Mouse (Mus musculus) retina, postnatal 1 day (tissue): ENCODE data around the gene Bmp8a.
A peak's percentile ranks its signal among the peaks of the same experiment; 100 is the strongest.
"Not testable (repeated sequence)": the region's sequence is repeated elsewhere in the genome, so short reads cannot be mapped to it uniquely, and the experiment has no call there.

ENCODE experiments used
- DNase-seq: peaks from one replicate; pipeline ENCODE4 v3.0.0-alpha.2; 2012

The Bmp8a gene

DNA sequence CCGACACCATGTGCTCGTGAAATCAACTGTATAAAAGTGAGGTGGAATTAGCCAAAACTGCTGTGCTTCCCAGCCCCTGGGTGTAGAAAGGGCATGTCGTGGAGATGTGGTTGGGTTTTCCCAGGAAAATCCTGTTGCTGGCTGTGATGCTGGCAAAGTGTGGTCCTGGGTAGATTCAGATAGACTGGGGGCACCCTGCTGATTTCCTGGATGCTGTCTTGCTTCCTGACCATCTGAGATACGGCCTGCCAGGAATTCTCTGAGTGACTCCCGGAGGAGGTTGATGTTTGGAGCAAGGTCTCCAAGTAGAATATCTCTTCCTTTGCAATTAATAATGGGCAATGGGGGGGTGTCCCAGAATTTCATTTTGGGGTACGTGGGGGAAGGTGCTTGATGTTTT lies 14.1 kb downstream of the Bmp8a start:
- DNase-seq, result no peak

DNA sequence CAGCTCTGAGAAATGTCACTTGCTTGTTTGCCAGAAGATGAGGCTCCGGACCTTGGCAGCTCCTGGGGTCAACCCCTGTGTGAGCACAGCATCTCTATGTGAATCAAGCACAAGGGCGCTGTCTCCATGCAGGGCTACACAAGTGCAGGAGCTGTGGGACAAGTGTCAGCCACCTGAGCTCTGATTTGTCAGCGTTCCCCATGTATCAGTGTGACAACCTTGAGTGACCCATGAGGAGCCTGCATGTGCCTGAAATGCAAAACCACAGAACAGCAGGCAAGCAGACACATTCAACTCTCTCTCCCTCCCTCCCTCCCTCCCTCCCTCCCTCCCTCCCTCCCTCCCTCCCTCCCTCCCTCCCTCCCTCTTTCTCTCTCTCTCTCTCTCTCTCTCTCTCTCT lies 15.4 kb downstream of the Bmp8a start:
- DNase-seq, result no peak

DNA sequence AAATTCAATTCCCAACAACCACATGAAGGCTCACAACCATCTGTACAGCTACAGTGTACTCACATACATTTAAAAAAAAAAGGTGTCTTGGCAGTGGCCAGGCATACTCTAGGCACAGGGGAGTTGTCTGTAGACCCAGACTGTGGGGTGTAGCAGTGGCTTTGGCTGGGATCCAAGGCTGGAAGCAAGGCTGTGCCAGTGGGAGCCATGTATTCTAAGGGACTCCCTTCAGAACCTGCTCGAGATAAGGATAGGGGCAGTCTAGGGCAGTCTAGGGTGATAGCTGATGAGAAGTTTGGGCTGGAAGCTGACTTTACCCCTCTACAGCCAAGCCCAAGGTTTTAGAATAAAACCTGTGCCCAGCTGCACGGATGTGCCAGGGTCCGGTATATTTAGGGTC lies 17.0 kb downstream of the Bmp8a start:
- no peak for DNase-seq

DNA sequence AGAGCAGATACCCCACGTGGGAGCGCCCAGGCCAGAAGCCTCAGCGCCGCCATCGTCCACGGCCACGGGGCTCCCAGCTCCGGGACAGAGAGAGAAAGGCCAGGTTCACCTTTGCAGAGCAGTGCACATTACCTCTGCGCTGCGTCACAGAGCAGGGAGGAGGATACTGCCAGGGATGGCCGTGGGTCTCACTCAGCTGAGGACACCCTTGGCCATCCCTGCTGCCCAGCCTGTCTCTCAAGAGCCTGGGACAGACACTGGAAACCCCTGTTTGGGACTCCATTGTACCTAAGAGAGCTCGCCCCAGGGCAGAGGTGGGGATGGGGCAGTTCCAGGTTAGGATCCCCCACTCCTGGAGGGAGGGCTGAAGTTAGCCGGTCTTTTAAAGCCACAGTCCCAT lies 19.5 kb downstream of the Bmp8a start, which contains the start of gene Oxct2a:
TSS of gene Oxct2a (minus strand) at position 101 of the 400 bp plus-strand sequence.
- no peak for DNase-seq

DNA sequence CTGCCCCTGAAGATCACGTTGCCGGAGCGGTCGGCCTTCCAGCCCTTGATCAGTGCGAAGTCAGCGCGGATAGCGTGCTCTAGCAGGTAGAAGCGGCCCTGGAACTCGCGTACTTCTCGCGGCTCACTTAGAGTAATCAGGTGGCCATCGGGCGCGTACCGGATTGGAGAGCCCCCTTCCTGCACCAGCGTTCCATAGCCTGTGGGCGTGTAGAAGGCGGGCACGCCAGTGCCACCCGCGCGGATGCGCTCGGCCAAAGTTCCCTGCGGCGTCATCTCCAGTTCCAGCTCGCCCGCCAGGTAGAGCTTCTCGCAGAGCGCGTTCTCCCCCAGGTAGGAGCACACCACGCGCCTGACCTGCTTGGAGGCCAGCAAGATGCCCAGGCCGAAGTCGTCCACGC lies 20.1 kb downstream of the Bmp8a start:
- DNase-seq, result peak; percentile 19

DNA sequence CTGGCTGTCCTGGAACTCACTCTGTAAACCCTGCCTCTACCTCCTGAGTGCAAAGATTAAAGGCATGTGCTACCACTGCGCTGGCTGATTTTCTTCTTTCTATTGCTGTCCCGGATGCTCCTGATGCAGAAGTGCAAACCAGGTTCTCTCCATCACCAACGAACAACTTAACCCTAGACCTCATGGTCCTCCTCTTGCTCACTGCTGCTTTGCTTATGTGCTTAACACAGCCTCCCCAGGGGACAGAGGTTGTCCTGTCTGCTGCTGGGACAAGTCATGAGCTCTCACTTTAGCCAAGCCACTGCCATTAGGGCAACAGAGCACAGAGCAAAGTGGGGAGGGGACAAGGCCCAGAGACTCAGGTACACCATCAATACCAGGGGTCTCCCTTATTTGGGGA lies 28.6 kb downstream of the Bmp8a start:
- no peak for DNase-seq

DNA sequence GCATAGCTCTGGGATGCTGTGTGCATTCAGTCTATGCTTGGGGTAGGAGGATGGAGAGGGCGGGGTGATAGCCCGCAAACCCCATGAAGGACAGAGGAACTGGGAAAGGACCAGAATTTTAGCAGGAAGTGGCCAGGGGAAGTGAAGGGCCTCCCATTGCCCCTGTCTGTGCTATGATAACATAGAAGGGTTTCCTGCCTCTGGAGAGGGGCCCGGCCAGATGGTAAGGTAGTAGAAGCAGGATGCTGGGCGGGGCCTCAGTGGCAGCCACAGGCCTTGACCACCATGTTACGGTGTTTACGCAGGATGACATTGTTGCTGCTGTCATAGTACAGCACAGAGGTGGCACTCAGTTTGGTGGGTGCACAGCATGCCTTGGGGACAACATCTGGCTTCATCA lies 30.0 kb downstream of the Bmp8a start:
- no peak for DNase-seq

DNA sequence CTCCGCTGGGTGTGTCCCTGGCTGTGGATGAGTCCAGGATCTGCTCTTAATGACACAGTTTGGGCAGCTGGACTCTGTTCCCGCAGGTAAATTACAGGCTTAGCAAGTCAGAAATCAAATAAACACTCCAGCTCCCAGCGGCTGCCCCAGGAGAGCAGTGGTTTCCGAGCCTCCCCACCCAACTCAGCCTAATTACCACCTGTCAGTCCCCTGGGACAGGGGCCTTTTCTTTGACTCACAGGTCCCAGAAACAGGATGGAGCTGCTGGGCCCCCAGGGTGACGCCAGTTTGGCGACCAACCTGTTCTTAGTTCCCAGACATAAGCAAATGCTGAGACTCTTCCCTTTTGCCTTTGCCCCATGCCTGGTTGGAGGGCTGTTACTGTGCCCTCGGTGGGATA lies 31.2 kb downstream of the Bmp8a start:
- DNase-seq, result no peak

DNA sequence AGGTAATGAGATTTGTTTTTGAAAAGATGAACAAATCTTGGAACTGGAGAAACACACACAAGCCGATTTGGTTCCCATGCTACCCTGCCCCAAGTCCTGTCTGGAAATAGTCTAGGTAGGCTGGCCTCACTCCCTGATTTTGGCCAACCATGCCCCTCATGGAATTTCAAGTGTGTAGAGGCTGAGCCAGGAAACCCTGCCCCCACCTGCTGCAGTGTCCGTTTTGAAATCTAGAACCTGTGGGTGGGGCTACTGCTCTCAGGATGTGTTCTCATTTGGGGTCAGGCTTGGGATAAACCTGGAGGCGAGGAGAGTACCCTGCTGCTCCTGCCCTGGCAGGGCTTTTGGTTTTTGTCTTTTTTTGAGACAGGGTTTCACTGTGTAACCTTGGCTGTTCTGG lies 34.8 kb downstream of the Bmp8a start:
- DNase-seq, result no peak

DNA sequence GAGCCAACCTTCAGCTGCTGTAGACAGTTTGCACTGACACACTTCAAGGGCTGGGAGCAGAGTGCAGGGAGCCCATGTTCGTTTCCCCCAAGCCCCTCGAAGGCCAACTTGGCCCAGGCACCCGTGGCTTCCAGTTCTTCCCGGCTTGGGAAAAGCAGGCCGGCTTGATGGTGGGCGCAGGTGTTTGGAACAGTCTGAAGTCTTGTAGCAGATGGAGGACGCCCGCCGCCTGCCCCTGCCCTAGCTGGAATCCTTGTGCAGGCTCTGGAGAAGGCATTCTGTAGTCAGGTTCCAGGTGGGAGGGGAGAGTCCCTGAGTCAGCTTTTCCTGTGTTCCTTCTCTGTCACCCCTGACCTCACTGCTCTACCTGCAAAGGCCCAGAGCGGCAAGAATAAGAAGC lies 36.1 kb downstream of the Bmp8a start:
- no peak for DNase-seq

DNA sequence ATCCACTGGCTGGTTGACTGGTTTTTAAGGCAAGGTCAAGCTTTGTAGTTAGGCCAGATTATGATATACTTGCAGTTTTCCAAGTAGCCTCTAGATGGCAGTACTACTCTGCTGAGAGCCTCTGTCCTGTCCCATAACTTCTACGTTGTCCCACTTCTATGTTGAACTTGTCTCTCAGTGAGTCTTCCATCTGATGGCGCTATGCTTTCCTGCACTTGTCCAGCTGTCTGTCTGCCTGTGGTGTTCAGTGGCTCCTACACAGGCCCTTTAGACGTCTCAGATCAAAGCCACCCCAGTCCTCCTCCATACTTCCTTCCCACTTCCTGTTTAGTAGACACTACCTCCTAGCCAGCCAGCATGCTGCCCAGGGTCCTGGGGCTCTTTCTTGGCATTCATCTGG lies 37.3 kb downstream of the Bmp8a start:
- peak; percentile 79 for DNase-seq

DNA sequence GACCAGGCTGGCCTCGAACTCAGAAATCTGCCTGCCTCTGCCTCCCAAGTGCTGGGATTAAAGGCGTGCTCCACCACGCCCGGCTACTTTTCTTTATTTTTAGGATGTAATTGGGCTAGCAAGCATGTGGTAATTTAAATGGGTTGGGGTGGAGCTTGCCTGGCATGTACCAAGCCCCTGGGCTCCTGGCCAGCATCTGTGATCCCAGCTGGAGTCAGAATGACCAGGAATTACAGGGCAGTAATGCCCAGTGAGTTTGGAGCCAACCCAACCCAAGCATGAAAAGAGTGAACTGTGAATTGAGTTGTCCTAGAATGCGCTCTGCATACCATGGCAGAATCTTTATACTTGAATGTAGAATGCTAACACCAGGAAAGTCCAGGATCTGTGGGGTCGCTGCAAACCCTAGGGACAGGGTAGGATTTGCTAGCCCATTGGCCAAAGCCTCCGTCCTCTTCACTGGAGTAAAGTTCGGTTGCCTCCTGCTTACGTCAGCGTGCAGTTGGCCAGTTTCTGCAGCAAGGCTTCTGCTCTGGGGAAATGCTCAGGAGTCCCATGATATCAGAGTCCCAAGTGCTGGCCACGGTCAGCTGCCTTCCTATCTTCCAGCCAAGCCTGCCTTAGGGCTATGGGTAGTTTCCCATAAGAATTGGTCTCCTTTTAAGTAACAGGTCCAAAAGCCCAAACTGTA lies 43.9 kb downstream of the Bmp8a start:
- no peak for DNase-seq

DNA sequence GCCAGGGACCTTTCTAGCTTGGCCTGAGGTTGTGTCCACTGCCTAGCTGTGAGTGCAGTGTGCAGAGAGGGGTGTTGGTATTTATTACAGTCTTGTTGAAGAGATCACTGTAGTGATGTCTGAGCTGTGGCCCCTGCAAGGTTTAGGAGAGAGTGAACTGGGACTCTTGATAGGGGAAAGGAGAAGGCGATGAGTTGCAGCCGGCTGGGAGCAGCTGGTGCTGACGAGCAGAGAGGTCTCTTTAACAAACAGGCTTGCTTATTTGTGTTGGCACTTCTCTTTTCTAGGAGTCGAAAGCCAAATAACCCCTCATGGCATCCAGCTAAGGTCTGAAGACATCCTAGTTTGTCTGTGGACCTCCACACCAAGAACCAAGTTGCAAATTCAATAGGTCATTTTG lies 44.8 kb downstream of the Bmp8a start:
- DNase-seq, result no peak

DNA sequence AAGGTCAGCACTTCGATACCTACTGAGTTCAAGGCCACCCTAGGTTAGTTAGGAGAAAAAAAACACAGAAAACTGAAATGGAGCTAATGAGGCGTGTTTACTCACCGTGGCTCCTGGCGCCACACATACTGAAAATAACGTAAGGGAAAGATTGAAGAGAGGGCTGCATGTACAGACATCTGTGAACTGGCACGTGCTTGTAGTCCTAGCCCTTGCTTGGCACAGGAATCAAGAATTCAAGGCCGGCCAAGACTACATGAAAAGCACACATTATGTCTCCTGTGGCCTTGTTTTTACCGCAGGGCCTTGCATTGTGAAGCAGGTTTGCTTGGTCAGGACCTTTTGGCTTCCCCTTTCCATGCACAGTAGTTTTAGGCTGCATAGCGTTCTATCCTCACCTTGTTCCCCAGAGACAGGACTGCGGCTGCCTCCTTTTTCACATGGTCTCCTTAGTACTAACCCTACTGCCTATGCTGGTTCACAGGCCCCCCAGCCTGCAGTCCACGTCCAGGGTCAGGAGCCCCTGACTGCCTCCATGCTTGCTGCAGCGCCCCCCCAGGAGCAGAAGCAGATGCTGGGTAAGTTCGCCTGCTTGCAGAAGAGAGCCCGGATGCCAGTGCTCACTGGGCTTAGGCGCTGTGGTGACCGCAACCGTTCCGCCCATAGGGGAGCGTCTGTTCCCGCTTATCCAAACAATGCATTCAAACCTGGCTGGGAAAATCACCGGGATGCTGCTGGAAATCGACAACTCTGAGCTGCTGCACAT lies 45.7 kb downstream of the Bmp8a start:
- DNase-seq, result no peak

DNA sequence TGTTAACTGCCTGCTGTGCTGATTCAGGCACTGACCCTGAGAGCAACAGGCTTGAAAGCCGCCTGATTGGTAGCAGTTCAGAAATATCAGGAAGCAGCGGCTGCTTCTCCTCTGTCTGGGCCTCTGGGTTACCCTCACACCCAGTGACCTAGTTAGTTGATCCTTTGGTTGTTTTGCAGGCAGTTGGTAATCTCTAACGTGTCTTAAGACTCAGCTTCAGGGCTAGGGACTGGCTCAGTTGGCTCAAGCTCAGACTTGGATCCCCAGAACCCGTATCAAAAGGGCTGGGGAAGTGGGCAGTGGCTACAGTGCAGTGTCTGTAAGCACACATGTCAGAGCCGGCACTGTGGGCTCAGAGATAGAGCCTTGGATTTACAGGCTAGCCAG lies 46.9 kb downstream of the Bmp8a start:
- peak; percentile 49 for DNase-seq

DNA sequence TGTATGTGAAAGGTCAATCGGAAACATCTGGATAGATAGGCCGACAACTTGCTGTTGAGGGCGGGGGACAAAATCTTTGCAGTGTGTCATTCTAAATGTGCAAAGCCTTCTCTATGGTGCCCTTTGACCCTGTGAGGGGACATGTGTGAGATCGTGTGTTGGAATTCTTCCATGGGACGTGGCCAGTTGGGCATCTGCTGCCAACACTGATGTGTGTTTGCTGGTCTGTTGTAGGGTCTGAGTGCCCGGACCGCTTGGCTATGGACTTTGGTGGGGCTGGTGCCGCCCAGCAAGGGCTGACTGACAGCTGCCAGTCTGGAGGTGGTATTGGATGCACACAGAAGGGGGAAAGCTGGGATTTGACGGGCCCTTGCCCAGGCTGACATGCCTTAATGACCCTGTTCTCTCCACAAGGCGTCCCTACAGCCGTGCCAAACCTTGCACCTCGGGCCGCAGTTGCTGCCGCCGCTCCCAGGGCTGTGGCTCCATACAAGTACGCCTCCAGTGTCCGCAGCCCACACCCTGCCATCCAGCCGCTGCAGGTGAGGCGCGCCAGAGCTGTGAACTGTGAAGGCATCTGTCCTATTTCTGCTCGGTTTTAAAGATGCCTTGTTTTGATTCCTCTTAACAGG lies 47.4 kb downstream of the Bmp8a start:
- no peak for DNase-seq

DNA sequence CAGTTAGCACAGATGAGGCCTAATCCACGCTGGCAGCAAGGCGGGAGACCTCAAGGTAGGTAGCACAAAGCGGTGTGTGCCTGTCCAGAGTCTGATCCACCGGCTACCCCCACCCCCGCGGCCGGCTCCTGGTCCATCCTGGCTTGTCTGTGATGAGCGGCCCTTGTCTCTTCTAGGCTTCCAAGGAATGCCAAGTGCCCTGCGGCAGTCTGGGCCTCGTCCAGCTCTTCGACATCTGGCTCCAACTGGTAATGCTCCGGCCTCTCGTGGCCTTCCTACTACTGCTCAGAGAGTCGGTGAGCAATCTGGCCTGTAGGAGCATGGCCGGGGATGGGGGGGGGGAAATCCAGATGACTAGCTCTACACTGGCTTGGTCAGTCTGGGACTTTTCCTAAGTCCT lies 48.0 kb downstream of the Bmp8a start:
- not testable (repeated sequence) for DNase-seq

DNA sequence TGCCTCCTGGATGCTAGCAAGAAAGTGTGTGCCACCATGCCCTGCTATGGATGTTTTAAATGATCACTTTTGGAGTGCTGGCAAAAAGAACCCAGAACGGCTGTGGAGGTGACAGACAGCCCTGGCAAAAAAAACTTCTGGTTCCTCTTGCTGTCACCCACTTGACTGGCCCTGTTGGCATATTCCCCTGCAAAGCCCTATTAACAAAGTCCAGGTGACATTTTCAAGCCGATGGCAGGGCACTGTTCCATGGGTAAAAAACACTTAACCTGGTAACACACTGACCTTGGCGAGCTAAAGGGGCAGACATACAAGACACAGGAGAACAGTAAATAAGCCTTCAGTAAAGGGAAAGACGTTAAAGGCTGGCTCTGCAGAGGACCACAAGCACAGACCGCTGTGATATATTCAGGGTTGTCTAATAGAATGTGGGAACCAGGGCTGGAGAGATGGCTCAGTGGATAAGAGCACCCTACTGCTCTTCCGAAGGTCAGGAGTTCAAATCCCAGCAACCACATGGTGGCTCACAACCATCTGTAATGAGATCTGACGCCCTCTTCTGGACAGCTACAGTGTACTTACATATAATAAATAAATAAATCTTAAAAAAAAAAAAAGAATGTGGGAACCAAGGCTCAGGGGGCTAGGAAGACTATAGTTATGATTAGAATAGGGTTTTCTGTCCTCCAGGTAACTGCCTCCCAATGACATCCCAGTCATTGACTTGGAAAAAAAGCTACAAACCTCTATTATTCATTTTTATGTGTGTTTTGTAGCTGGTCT lies 49.2 kb downstream of the Bmp8a start:
- no peak for DNase-seq

DNA sequence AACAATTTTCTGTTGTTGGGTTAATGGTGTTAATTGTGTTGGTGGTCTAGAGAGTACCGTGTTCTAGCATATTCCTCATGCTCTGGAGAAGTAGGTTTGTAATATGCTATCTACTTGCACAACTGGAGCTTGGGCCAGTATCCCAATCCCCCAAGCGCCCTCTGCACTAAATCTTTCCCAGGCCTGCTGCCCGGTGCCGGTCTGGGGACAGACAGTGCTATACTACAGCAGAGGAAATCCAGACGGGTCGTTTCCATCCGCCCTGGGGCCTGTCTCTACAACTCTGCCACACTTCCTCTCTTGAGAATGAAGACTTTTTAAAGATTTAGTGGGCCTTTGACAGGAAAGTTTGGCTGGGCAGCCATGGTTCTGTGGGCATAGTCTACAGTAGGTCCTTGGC lies 50.1 kb downstream of the Bmp8a start:
- DNase-seq, result no peak

DNA sequence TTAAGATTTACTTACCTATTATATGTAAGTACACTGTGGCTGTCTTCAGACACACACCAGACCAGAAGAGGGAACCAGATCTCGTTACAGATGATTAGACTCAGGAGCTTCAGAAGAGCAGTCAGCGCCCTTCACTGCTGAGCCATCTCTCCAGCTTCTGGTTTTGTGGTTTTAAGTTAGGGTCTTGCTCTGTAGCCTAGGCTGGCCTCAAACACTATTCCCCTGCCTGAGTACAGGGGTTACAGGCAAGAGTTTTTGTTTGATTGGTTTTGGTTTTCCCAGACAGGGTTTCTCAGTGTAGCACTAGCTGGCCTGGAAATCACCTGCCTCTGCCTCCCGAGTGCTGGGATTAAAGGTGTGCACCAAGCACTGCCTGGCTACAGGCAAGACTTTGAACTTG lies 50.7 kb downstream of the Bmp8a start:
- no peak for DNase-seq

DNA sequence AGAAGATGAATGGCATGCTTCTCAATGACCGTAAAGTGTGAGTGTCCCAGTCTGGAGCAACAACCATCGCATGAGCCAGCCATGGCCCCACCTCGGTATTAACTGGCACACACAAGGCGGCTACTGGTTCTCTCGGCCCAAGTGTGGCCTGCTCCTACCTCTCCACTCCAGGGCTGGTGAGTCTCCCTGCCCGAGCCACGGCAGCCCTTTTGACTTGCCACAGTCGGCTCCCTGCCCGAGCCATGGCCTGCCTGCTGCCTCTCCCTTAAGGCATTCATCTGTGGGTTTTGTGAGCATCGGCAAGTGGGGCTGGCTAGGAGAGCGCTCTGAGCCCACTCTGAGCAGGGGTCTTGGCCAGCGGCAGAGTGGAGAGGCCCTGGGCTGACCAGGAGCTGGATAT lies 54.0 kb downstream of the Bmp8a start:
- DNase-seq, result no peak

DNA sequence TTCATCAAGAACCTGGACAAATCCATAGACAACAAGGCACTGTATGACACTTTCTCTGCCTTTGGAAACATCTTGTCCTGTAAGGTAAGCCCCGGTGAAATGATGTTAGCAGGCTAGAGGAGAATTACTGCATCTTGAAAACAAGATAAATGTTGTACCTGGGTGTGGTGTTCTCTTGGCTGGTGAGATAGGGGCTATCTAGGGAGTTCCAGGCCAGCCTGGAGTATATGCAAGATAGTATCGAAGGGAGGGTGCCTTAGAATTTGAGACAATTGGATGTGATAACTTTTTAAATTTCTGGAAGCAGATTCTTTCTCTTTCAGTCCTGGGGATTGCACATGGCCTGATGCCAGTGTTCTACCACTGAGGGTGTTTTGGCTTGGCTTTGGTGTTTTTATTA lies 56.3 kb downstream of the Bmp8a start:
- no peak for DNase-seq
